Mouse (Mus musculus) MEL (cell line): ENCODE data around the gene Rpp14. TPM values are rescaled to one million over a fixed set of nuclear protein-coding genes. Genes with fewer than 3 reads are reported as not detected.

Source experiments
- DNase-seq: peaks from one replicate; pipeline ENCODE4 v3.0.0; 2011; ENCODE audit warnings: low read depth, low spot score
- H3K27ac ChIP-seq: 2 replicates; pipeline ENCODE4 v1.5.1; 2012; ENCODE audit warnings: low read depth, mild to moderate bottlenecking, control low read depth, low read length, moderate library complexity; ENCODE audit not compliant: control insufficient read depth
- H3K27me3 ChIP-seq, 2 experiments: fragments of 150-350 bp in 1 of 2; sonication (generic) in 1 of 2; 2 replicates each; pipeline ENCODE4 v1.6.1; 2012; ENCODE audit warnings: low read length in 2 of 2, mild to moderate bottlenecking in 2 of 2, improper control_type of control experiment in 1 of 2, moderate library complexity in 1 of 2; ENCODE audit not compliant: insufficient read depth in 2 of 2, control insufficient read depth in 1 of 2
- H3K36me3 ChIP-seq, 2 experiments: 2 replicates each; pipeline ENCODE4 v1.6.1; 2012 to 2014; ENCODE audit warnings: low read length in 2 of 2, improper control_type of control experiment in 1 of 2, inconsistent platforms in 1 of 2, mild to moderate bottlenecking in 1 of 2; ENCODE audit not compliant: insufficient read depth in 2 of 2, control insufficient read depth in 1 of 2
- H3K4me1 ChIP-seq, 2 experiments: fragments of 150-350 bp in 1 of 2; sonication (generic) in 1 of 2; 2 replicates each; pipeline ENCODE4 v1.6.1; 2012; ENCODE audit warnings: low read length in 2 of 2, improper control_type of control experiment in 1 of 2, mild to moderate bottlenecking in 1 of 2; ENCODE audit not compliant: insufficient read depth in 2 of 2, control insufficient read depth in 1 of 2
- H3K4me3 ChIP-seq, 2 experiments: fragments of 150-350 bp in 1 of 2; sonication (generic) in 1 of 2; 2 replicates each; pipeline ENCODE4 v1.5.1; 2012; ENCODE audit warnings: low read depth in 2 of 2, low read length in 2 of 2, mild to moderate bottlenecking in 2 of 2, moderate library complexity in 2 of 2, control low read depth in 1 of 2, improper control_type of control experiment in 1 of 2; ENCODE audit not compliant: control insufficient read depth in 1 of 2, insufficient read depth in 1 of 2
- H3K79me2 ChIP-seq: 2 replicates; pipeline ENCODE4 v1.6.1; 2012; ENCODE audit warnings: mild to moderate bottlenecking, low read length, moderate library complexity; ENCODE audit not compliant: control insufficient read depth, poor library complexity, insufficient read depth
- H3K9ac ChIP-seq: 2 replicates; pipeline ENCODE4 v1.6.1; 2012; ENCODE audit warnings: low read depth, mild to moderate bottlenecking, control low read depth, low read length, moderate library complexity; ENCODE audit not compliant: control insufficient read depth, poor library complexity, severe bottlenecking
- H3K9me3 ChIP-seq: fragments of 150-350 bp; sonication (generic); replicated peaks from 2 replicates; pipeline ENCODE4 v1.6.1; 2012; ENCODE audit warnings: mild to moderate bottlenecking, low read length, improper control_type of control experiment, moderate library complexity; ENCODE audit not compliant: insufficient read depth
- BHLHE40 ChIP-seq: IDR thresholded peaks from 2 replicates; pipeline ENCODE4 v1.6.1; 2012; ENCODE audit warnings: low read depth, mild to moderate bottlenecking, inconsistent platforms, low read length, improper control_type of control experiment, borderline replicate concordance
- CHD1 ChIP-seq: IDR thresholded peaks from 2 replicates; pipeline ENCODE4 v1.6.1; 2012; ENCODE audit warnings: low read depth, mild to moderate bottlenecking, inconsistent platforms, low read length, improper control_type of control experiment
- CHD2 ChIP-seq: IDR thresholded peaks from 2 replicates; pipeline ENCODE4 v1.6.1; 2011; ENCODE audit warnings: low read length, improper control_type of control experiment
- CTCF ChIP-seq, 3 experiments: IDR thresholded peaks in 2 of 3; conservative IDR thresholded peaks in 1 of 3; 2 replicates each; pipeline ENCODE4 v1.5.1; 2011 to 2012; ENCODE audit warnings: low read length in 3 of 3, low read depth in 2 of 3, mild to moderate bottlenecking in 2 of 3, improper control_type of control experiment in 1 of 3, inconsistent platforms in 1 of 3, mixed read lengths in 1 of 3, moderate library complexity in 1 of 3; ENCODE audit not compliant: control insufficient read depth in 1 of 3, insufficient read depth in 1 of 3, poor library complexity in 1 of 3, severe bottlenecking in 1 of 3
- E2F4 ChIP-seq: IDR thresholded peaks from 2 replicates; pipeline ENCODE4 v1.6.1; 2011; ENCODE audit warnings: low read depth, low read length, improper control_type of control experiment, borderline replicate concordance
- ELF1 ChIP-seq: IDR thresholded peaks from 2 replicates; pipeline ENCODE4 v1.6.1; 2014; ENCODE audit warnings: low read depth, mild to moderate bottlenecking, inconsistent platforms, low read length, improper control_type of control experiment, moderate library complexity
- EP300 ChIP-seq, 2 experiments: IDR thresholded peaks; 2 replicates each; pipeline ENCODE4 v1.6.1; 2011; ENCODE audit warnings: improper control_type of control experiment in 2 of 2, low read length in 2 of 2, low read depth in 1 of 2, mild to moderate bottlenecking in 1 of 2
- ETS1 ChIP-seq: IDR thresholded peaks from 2 replicates; pipeline ENCODE4 v1.6.1; 2012; ENCODE audit warnings: low read depth, mild to moderate bottlenecking, inconsistent platforms, low read length, improper control_type of control experiment, moderate library complexity
- GABPA ChIP-seq: IDR thresholded peaks from 2 replicates; pipeline ENCODE4 v1.6.1; 2012; ENCODE audit warnings: low read depth, mild to moderate bottlenecking, inconsistent platforms, low read length, improper control_type of control experiment, moderate library complexity
- GATA1 ChIP-seq: IDR thresholded peaks from 2 replicates; pipeline ENCODE4 v1.6.1; 2011; ENCODE audit warnings: low read depth, low read length, improper control_type of control experiment
- HCFC1 ChIP-seq: IDR thresholded peaks from 2 replicates; pipeline ENCODE4 v1.6.1; 2012; ENCODE audit warnings: low read depth, mild to moderate bottlenecking, inconsistent platforms, low read length, improper control_type of control experiment, moderate library complexity
- JUND ChIP-seq: IDR thresholded peaks from 2 replicates; pipeline ENCODE4 v1.6.1; 2011; ENCODE audit warnings: low read depth, mild to moderate bottlenecking, improper control_type of control experiment, low read length
- KAT2A ChIP-seq: conservative IDR thresholded peaks from 2 replicates; pipeline ENCODE4 v1.6.1; 2012; ENCODE audit warnings: low read depth, low read length, improper control_type of control experiment, inconsistent platforms
- MAFK ChIP-seq: IDR thresholded peaks from 2 replicates; pipeline ENCODE4 v1.6.1; 2011; ENCODE audit warnings: low read depth, mild to moderate bottlenecking, low read length, improper control_type of control experiment, borderline replicate concordance
- MAX ChIP-seq: IDR thresholded peaks from 2 replicates; pipeline ENCODE4 v1.6.1; 2011; ENCODE audit warnings: low read length, improper control_type of control experiment
- MEF2A ChIP-seq: IDR thresholded peaks from 2 replicates; pipeline ENCODE4 v1.6.1; 2014; ENCODE audit warnings: low read depth, mild to moderate bottlenecking, inconsistent platforms, low read length, improper control_type of control experiment; ENCODE audit not compliant: poor library complexity, insufficient replicate concordance, severe bottlenecking; ENCODE audit errors: extremely low read depth
- MXI1 ChIP-seq: IDR thresholded peaks from 2 replicates; pipeline ENCODE4 v1.6.1; 2011; ENCODE audit warnings: mild to moderate bottlenecking, low read depth, low read length, improper control_type of control experiment
- MYB ChIP-seq: IDR thresholded peaks from 2 replicates; pipeline ENCODE4 v1.6.1; 2011; ENCODE audit warnings: mild to moderate bottlenecking, low read depth, low read length, improper control_type of control experiment
- MYC ChIP-seq: IDR thresholded peaks from 2 replicates; pipeline ENCODE4 v1.6.1; 2011; ENCODE audit warnings: low read depth, mild to moderate bottlenecking, low read length, improper control_type of control experiment, moderate library complexity
- NELFE ChIP-seq: IDR thresholded peaks from 2 replicates; pipeline ENCODE4 v1.6.1; 2011; ENCODE audit warnings: low read depth, low read length, improper control_type of control experiment
- NRF1 ChIP-seq: IDR thresholded peaks from 2 replicates; pipeline ENCODE4 v1.6.1; 2014; ENCODE audit warnings: low read depth, mild to moderate bottlenecking, inconsistent platforms, low read length, improper control_type of control experiment, moderate library complexity; ENCODE audit not compliant: poor library complexity, insufficient read depth, severe bottlenecking
- POLR2A ChIP-seq, 2 experiments: IDR thresholded peaks; 2 replicates each; pipeline ENCODE4 v1.6.1; 2011 to 2012; ENCODE audit warnings: low read length in 2 of 2, mild to moderate bottlenecking in 2 of 2, control low read depth in 1 of 2, improper control_type of control experiment in 1 of 2, low read depth in 1 of 2, moderate library complexity in 1 of 2; ENCODE audit not compliant: control insufficient read depth in 1 of 2, insufficient read depth in 1 of 2, poor library complexity in 1 of 2
- POLR2AphosphoS5 ChIP-seq: IDR thresholded peaks from 2 replicates; pipeline ENCODE4 v1.6.1; 2012; ENCODE audit warnings: low read depth, borderline replicate concordance, mild to moderate bottlenecking, inconsistent platforms, low read length, moderate library complexity, mixed read lengths
- RAD21 ChIP-seq: IDR thresholded peaks from 2 replicates; pipeline ENCODE4 v1.6.1; 2011; ENCODE audit warnings: mild to moderate bottlenecking, low read depth, low read length, improper control_type of control experiment
- RCOR1 ChIP-seq: IDR thresholded peaks from 2 replicates; pipeline ENCODE4 v1.6.1; 2012; ENCODE audit warnings: low read depth, mild to moderate bottlenecking, inconsistent platforms, low read length, improper control_type of control experiment
- SIN3A ChIP-seq: IDR thresholded peaks from 2 replicates; pipeline ENCODE4 v1.6.1; 2012; ENCODE audit warnings: low read length, improper control_type of control experiment, inconsistent platforms
- SMC3 ChIP-seq: IDR thresholded peaks from 2 replicates; pipeline ENCODE4 v1.6.1; 2011; ENCODE audit warnings: low read depth, low read length, improper control_type of control experiment
- TAL1 ChIP-seq: IDR thresholded peaks from 2 replicates; pipeline ENCODE4 v1.6.1; 2012; ENCODE audit warnings: mild to moderate bottlenecking, inconsistent platforms, low read length, moderate library complexity, mixed read lengths
- TBP ChIP-seq: IDR thresholded peaks from 2 replicates; pipeline ENCODE4 v1.8.0; 2011; ENCODE audit warnings: low read depth, low read length, improper control_type of control experiment
- TCF12 ChIP-seq: IDR thresholded peaks from 2 replicates; pipeline ENCODE4 v1.6.1; 2014; ENCODE audit warnings: low read depth, mild to moderate bottlenecking, inconsistent platforms, low read length, improper control_type of control experiment, moderate library complexity
- UBTF ChIP-seq: IDR thresholded peaks from 2 replicates; pipeline ENCODE4 v1.6.1; 2012; ENCODE audit warnings: low read depth, mild to moderate bottlenecking, inconsistent platforms, low read length, improper control_type of control experiment, moderate library complexity, borderline replicate concordance; ENCODE audit not compliant: insufficient read depth
- USF1 ChIP-seq: IDR thresholded peaks from 2 replicates; pipeline ENCODE4 v1.6.1; 2014; ENCODE audit warnings: low read depth, mild to moderate bottlenecking, inconsistent platforms, low read length, improper control_type of control experiment, moderate library complexity
- USF2 ChIP-seq, 2 experiments: IDR thresholded peaks; 2 replicates each; pipeline ENCODE4 v1.6.1; 2011 to 2012; ENCODE audit warnings: improper control_type of control experiment in 2 of 2, low read length in 2 of 2, borderline replicate concordance in 1 of 2, inconsistent platforms in 1 of 2, low read depth in 1 of 2, mild to moderate bottlenecking in 1 of 2; ENCODE audit not compliant: insufficient read depth in 1 of 2
- ZC3H11A ChIP-seq: IDR thresholded peaks from 2 replicates; pipeline ENCODE4 v1.6.1; 2012; ENCODE audit warnings: low read depth, mild to moderate bottlenecking, inconsistent platforms, low read length, improper control_type of control experiment
- ZKSCAN1 ChIP-seq: IDR thresholded peaks from 2 replicates; pipeline ENCODE4 v1.6.1; 2012; ENCODE audit warnings: low read depth, mild to moderate bottlenecking, inconsistent platforms, low read length, improper control_type of control experiment, moderate library complexity
- polyA plus RNA-seq, 2 experiments: library from polyadenylated mRNA; stranded (reverse) in 1 of 2; unstranded in 1 of 2; fragments of >175 nt in 1 of 2; fragments of >200 nt in 1 of 2; gene quantifications; 2 replicates each; pipeline versions ENCODE4 v1.2.1 to v1.2.4; 2012; ENCODE audit warnings: low replicate concordance in 2 of 2, low read depth in 1 of 2; ENCODE audit not compliant: insufficient read length in 2 of 2, insufficient read depth in 1 of 2, missing spikeins in 1 of 2
- total RNA-seq: library from RNA; depleted of rRNA; stranded (reverse); fragments of 300-350 nt; gene quantifications from 2 replicates; pipeline ENCODE4 v1.2.3, GENCODE M21; 2012; rRNA removed

The Rpp14 gene
- 31.5 and 41.2 TPM in 2 replicates for total RNA-seq
- polyA plus RNA-seq, result 10 to 100 TPM in 1 of 2 experiments, not detected in 1; 45.5 TPM

GRCm38 (mm10) chr14:8080165-8080679 is at the start of gene Rpp14:
Gene Rpp14, plus strand, starts transcription at chr14:8080367.
- peak; percentile 95 for DNase-seq
- peaks cover 5 to 14% of the 10 kb centered on the region in 2 experiments for H3K36me3 ChIP-seq
- no peaks in the 10 kb centered on the region for H3K9me3 ChIP-seq
- H3K27ac ChIP-seq, result peak within 1 kb of the TSS; percentile 77
- no peaks in the 10 kb centered on the region for H3K27me3 ChIP-seq
- peaks cover 19% of the 10 kb centered on the region for H3K79me2 ChIP-seq
- peak within 1 kb of the TSS; percentile 74 for H3K9ac ChIP-seq
- peaks cover 0 to 15% of the 10 kb centered on the region in 2 experiments; a peak in 2 of 4 replicates for H3K4me1 ChIP-seq
- peak within 1 kb of the TSS; percentile 64 to 71 for H3K4me3 ChIP-seq
- TF ChIP-seq GABPA (no peak), ZKSCAN1 (no peak), RCOR1 (0 out of 2 replicates have a peak, but pooled peaks have one; percentile 11), NRF1 (peak; percentile 84), KAT2A (peak; percentile 64; the same call in 1 of the 2 replicates), MYC (peak; percentile 78; the same call in 1 of the 2 replicates), MAX (peak; percentile 70), SIN3A (peak; percentile 83), MXI1 (peak; percentile 72), NELFE (peak; percentile 78), CHD1 (no peak), CTCF (IDR thresholded peaks at IDR 0.05 in 2 of 3, conservative IDR thresholded peaks at IDR 0.05 in 1 of 3; ENCODE audit: control insufficient read depth in 1 of 3, insufficient read depth in 1 of 3, low read depth in 2 of 3, low read length in 3 of 3, poor library complexity in 1 of 3, severe bottlenecking in 1 of 3) (peak; percentile 88 to 95 (median 89)), SMC3 (peak; percentile 69), USF2 (IDR thresholded peaks at IDR 0.05; ENCODE audit: borderline replicate concordance in 1 of 2, insufficient read depth in 1 of 2, low read depth in 1 of 2, low read length in 2 of 2) (no peak), TBP (peak; percentile 72; the same call in 1 of the 2 replicates), HCFC1 (peak; percentile 91), MEF2A (no peak), USF1 (no peak), ETS1 (peak; percentile 36; the same call in 1 of the 2 replicates), POLR2AphosphoS5 (no peak), UBTF (no peak), POLR2A (IDR thresholded peaks at IDR 0.05; ENCODE audit: control insufficient read depth in 1 of 2, insufficient read depth in 1 of 2, low read depth in 1 of 2, low read length in 2 of 2, poor library complexity in 1 of 2) (peak; percentile 72 to 87), TCF12 (0 out of 2 replicates have a peak, but pooled peaks have one; percentile 35), E2F4 (no peak), RAD21 (peak; percentile 38), CHD2 (no peak), ELF1 (peak; percentile 44), GATA1 (0 out of 2 replicates have a peak, but pooled peaks have one; percentile 9), MYB (no peak), ZC3H11A (peak; percentile 33; the same call in 1 of the 2 replicates), MAFK (no peak), TAL1 (no peak), BHLHE40 (peak; percentile 20; the same call in 1 of the 2 replicates), JUND (no peak), EP300 (IDR thresholded peaks at IDR 0.05; ENCODE audit: low read depth in 1 of 2, low read length in 2 of 2) (peak in 1 of 2 experiments; percentile 44; a peak in 2 of 4 replicates)
